ENCODE assay signal across 11 mouse cellular contexts in genomic region chr13:29756052-29756451, GRCm38 (mm10).
DNase-seq lines count a peak whose midpoint lies in the region; ATAC-seq lines count a peak whose summit lies in the region.
"Had no signal": no experiment of that assay in that cellular context is flagged by ENCODE, and none has a peak within 500 bp of the region (broad histone marks: within the 10 kb centered on the region; RNA-seq: fewer than 3 reads in every experiment).

No protein-coding gene starts in this region.

- H3K4me3 ChIP-seq in kidney, embryonic 16.5 days (ENCODE audit: low read length): no peak overlapping the region
- H3K4me3 ChIP-seq in brown adipose tissue, adult 24 weeks (ENCODE audit: insufficient read depth, low read depth, low read length): no peak overlapping the region; the same call in 1 of the 2 replicates
- peak overlapping the region; percentile 18; the same call in 1 of the 2 replicates for H3K4me3 ChIP-seq in liver, embryonic 13.5 days (replicated peaks)
- no peak overlapping the region for H3K4me3 ChIP-seq in stomach, embryonic 16.5 days (replicated peaks; ENCODE audit: low read length)
- H3K4me3 ChIP-seq: neural tube, embryonic 13.5 days had no signal

- whole genome bisulfite sequencing in kidney, embryonic 16.5 days: 71% methylated on average over 3 of the region's 3 CpGs
- 10% methylated on average over 3 of the region's 3 CpGs for WGBS in liver, embryonic 13.5 days (ENCODE audit: insufficient replicate concordance)
- WGBS in stomach, embryonic 16.5 days: 48% methylated on average over 3 of the region's 3 CpGs

- H3K4me1 ChIP-seq in kidney, embryonic 16.5 days (ENCODE audit: insufficient read depth, low read length): peaks cover 11% of the 10 kb centered on the region; the same call in 1 of the 2 replicates
- H3K4me1 ChIP-seq in brown adipose tissue, adult 24 weeks (ENCODE audit: control insufficient read depth, insufficient read depth, insufficient read length, low read length): no peaks in the 10 kb centered on the region; the same call in 1 of the 2 replicates
- H3K4me1 ChIP-seq in liver, embryonic 13.5 days (replicated peaks): peaks cover 18% of the 10 kb centered on the region
- H3K4me1 ChIP-seq in stomach, embryonic 16.5 days (ENCODE audit: control insufficient read depth, insufficient read depth, low read length): no peaks in the 10 kb centered on the region

- H3K27ac ChIP-seq in kidney, embryonic 16.5 days (ENCODE audit: low read length): peak overlapping the region; percentile 43; the same call in 1 of the 2 replicates
- H3K27ac ChIP-seq in brown adipose tissue, adult 24 weeks (replicated peaks; ENCODE audit: low read depth, low read length): peak overlapping the region; percentile 65
- H3K27ac ChIP-seq in liver, embryonic 13.5 days: no peak overlapping the region
- peak overlapping the region; percentile 27; the same call in 1 of the 2 replicates for H3K27ac ChIP-seq in stomach, embryonic 16.5 days (ENCODE audit: low read length)
- H3K27ac ChIP-seq: neural tube, embryonic 13.5 days had no signal

- H3K36me3 ChIP-seq in kidney, embryonic 16.5 days (ENCODE audit: insufficient read depth, low read length): no peaks in the 10 kb centered on the region
- no peaks in the 10 kb centered on the region for H3K36me3 ChIP-seq in liver, embryonic 13.5 days
- no peaks in the 10 kb centered on the region for H3K36me3 ChIP-seq in stomach, embryonic 16.5 days (ENCODE audit: control insufficient read depth, insufficient read depth, low read length)
- H3K36me3 ChIP-seq: neural tube, embryonic 13.5 days had no signal

- no peak for ATAC-seq in kidney, embryonic 16.5 days (ENCODE audit: low FRiP score, low TSS enrichment)
- ATAC-seq in liver, embryonic 13.5 days (ENCODE audit: low read depth): peak; percentile 80
- no peak for ATAC-seq in stomach, embryonic 16.5 days (ENCODE audit: insufficient read depth, low FRiP score)

- H3K9ac ChIP-seq in kidney, embryonic 16.5 days (replicated peaks; ENCODE audit: low read length): no peak overlapping the region
- 0 out of 2 replicates have a peak overlapping the region, but pooled peaks have one; percentile 37 for H3K9ac ChIP-seq in liver, embryonic 13.5 days
- peak overlapping the region; percentile 21; the same call in 1 of the 2 replicates for H3K9ac ChIP-seq in stomach, embryonic 16.5 days (ENCODE audit: low read length)
- H3K9ac ChIP-seq: neural tube, embryonic 13.5 days had no signal

- H3K9me3 ChIP-seq in kidney, embryonic 16.5 days (ENCODE audit: low read length): no peaks in the 10 kb centered on the region
- H3K9me3 ChIP-seq in liver, embryonic 13.5 days (replicated peaks): no peaks in the 10 kb centered on the region
- H3K9me3 ChIP-seq in stomach, embryonic 16.5 days (replicated peaks; ENCODE audit: control insufficient read depth, low read length): no peaks in the 10 kb centered on the region
- H3K9me3 ChIP-seq: neural tube, embryonic 13.5 days had no signal

- H3K27me3 ChIP-seq in kidney, embryonic 16.5 days (ENCODE audit: insufficient read depth, low read length): no peaks in the 10 kb centered on the region
- H3K27me3 ChIP-seq in liver, embryonic 13.5 days: no peaks in the 10 kb centered on the region
- H3K27me3 ChIP-seq in stomach, embryonic 16.5 days (ENCODE audit: control insufficient read depth, insufficient read depth, low read length): no peaks in the 10 kb centered on the region
- H3K27me3 ChIP-seq: neural tube, embryonic 13.5 days had no signal

- no peak for DNase-seq in kidney, adult 9 months
- peak; percentile 3 for DNase-seq in liver, embryonic 13.5 days
- no peak for DNase-seq in gastrocnemius, postnatal 4 days (ENCODE audit: low spot score in 2 of 2)
- no peak for DNase-seq in frontal cortex, postnatal 14 days (ENCODE audit: low spot score in 2 of 2)
- DNase-seq: adrenal gland, adult 2 months; cerebellum, postnatal 14 days; thymus, adult 18-20 months had no signal

- no peak overlapping the region for H3K4me2 ChIP-seq in kidney, embryonic 16.5 days (replicated peaks; ENCODE audit: low read depth, low read length)
- H3K4me2 ChIP-seq in liver, embryonic 13.5 days: peak overlapping the region; percentile 41
- no peak overlapping the region for H3K4me2 ChIP-seq in stomach, embryonic 16.5 days (ENCODE audit: low read depth, low read length)
- H3K4me2 ChIP-seq: neural tube, embryonic 13.5 days had no signal
